Mouse (Mus musculus) lung, adult 18-20 months (tissue): ENCODE data around the gene Ylpm1.

Source experiments
- DNase-seq, 2 experiments: peaks; one replicate each; pipeline ENCODE4 v3.0.0; 2022; ENCODE audit warnings: mixed read lengths in 2 of 2

The Ylpm1 gene

GRCm38 (mm10) chr12:85110698-85111592 is 114.8 kb downstream of the Ylpm1 start, which contains the start of the genes Prox2 and Dlst:
TSS of gene Prox2 (minus strand) at chr12:85110759.
TSS of gene Dlst (plus strand) at chr12:85110833.
- peak; percentile 87 for DNase-seq

- no peak for DNase-seq
Observed at GRCm38 (mm10) chr12:85112550-85113251, 116.6 kb downstream of the Ylpm1 start.

GRCm38 (mm10) chr12:85113337-85113736 is 117.2 kb downstream of the Ylpm1 start:
- DNase-seq = no peak

GRCm38 (mm10) chr12:85113917-85114316 is 117.8 kb downstream of the Ylpm1 start:
- no peak for DNase-seq

- DNase-seq = peak; percentile 84 to 91
Observed at GRCm38 (mm10) chr12:85115678-85116077, 119.6 kb downstream of the Ylpm1 start.
